Mouse (Mus musculus): ENCODE data around the gene Dnajc1.

GRCm38 (mm10) chr2:18183079-18183478, 209.6 kb downstream of the Dnajc1 start:
- TF ChIP-seq EP300 (IDR thresholded peaks at IDR 0.05; ENCODE audit: low read depth) = no peak
- TF ChIP-seq CTCF (IDR thresholded peaks at IDR 0.05; ENCODE audit: low read depth) = no peak

Data from liver, postnatal 0 days (tissue).